Mouse (Mus musculus): Measurements from ENCODE around the gene Catsper1. TPM values are rescaled to one million over a fixed set of nuclear protein-coding genes. Genes with fewer than 3 reads are reported as not detected.

Catsper1 gene
- polyA plus RNA-seq, 1 experiment from 2014 or later, result not detected

DNA sequence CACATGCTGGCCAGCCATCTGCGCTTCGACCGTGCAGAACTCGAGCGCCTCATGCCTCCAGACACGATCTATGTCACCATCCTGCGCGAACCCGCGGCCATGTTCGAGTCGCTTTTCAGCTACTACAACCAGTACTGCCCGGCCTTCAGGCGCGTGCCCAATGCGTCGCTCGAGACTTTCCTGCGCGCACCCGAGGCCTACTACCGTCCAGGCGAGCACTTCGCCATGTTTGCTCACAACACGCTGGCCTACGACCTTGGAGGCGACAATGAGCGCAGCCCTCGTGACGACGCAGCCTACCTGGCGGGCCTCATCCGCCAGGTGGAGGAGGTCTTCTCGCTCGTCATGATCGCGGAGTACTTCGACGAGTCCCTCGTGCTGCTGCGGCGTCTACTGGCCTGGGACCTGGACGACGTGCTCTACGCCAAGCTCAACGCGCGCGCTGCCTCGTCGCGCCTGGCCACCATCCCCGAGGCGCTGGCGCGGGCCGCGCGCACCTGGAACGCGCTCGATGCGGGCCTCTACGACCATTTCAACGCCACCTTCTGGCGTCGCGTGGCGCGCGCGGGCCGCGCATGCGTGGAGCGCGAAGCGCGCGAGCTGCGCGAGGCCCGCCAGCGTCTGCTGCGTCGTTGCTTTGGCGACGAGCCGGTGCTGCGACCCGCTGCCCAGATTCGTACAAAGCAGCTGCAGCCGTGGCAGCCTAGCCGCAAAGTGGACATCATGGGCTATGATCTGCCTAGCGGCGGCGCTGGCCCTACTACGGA is 28.4 kb upstream of the Catsper1 start:
- Histone ChIP-seq H3K36me3 (replicated peaks; ENCODE audit: control insufficient read depth, insufficient read depth) (peaks cover 57% of the 10 kb centered on the region), H3K9ac (no peak overlapping the region), H3K4me3 (replicated peaks; ENCODE audit: low read length) (no peak overlapping the region), H3K4me1 (replicated peaks; ENCODE audit: control insufficient read depth, insufficient read depth, low read length) (no peaks in the 10 kb centered on the region), H3K27ac (no peak overlapping the region), H3K27me3 (ENCODE audit: control insufficient read depth, insufficient read depth, low read length) (no peaks in the 10 kb centered on the region), H3K4me2 (replicated peaks) (0 out of 2 replicates have a peak overlapping the region, but pooled peaks have one; percentile 24), H3K9me3 (ENCODE audit: control insufficient read depth, low read length) (no peaks in the 10 kb centered on the region)
- DNase-seq (ENCODE audit: low spot score) (peak; percentile 24), ATAC-seq (ENCODE audit: low FRiP score) (no peak)
- WGBS, result 45% methylated on average over 98 of the region's 98 CpGs

DNA sequence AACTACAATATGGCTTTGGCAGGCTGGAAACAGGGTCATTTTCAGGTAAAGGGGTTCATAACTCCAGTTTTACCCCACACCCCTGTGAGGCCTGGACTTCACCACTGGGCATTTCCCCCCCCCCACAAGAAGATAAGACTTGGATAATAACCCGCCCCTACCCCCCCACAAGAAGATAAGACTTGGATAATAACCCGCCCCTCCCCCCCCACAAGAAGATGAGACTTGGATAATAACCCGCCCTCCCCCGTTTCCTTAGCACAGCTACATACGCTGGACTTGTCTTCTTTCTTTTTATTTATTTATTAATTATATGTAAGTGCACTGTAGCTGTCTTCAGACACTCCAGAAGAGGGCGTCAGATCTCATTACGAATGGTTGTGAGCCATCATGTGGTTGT is 26.5 kb upstream of the Catsper1 start:
- Histone ChIP-seq H3K27ac (no peak overlapping the region), H3K4me1 (replicated peaks; ENCODE audit: control insufficient read depth, insufficient read depth, low read length) (no peaks in the 10 kb centered on the region), H3K27me3 (ENCODE audit: control insufficient read depth, insufficient read depth, low read length) (no peaks in the 10 kb centered on the region), H3K9me3 (ENCODE audit: control insufficient read depth, low read length) (no peaks in the 10 kb centered on the region), H3K4me2 (replicated peaks) (no peak overlapping the region), H3K4me3 (replicated peaks; ENCODE audit: low read length) (no peak overlapping the region), H3K9ac (no peak overlapping the region), H3K36me3 (replicated peaks; ENCODE audit: control insufficient read depth, insufficient read depth) (peaks cover 39% of the 10 kb centered on the region)
- 85% methylated on average over 7 of the region's 7 CpGs for WGBS
- ATAC-seq (ENCODE audit: low FRiP score) (no peak), DNase-seq (ENCODE audit: low spot score) (no peak)

DNA sequence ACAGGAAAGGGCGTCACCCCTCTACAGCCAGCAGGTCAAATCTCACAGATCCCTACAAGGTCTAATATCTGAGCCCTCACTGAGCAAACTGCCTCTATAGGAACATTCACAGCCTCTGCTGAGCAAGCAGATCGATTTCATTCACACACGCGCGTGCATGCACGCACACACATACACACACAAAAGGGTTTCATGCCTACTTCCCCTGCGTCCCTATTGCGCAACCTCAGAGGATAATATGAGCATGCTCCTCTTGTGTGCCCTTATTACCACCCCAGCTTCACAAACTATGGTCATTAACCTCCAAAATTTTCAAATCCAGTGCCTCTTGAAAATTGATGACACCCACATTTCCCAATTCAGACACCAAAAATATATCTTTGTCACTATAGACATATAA is 22.4 kb upstream of the Catsper1 start:
- Histone ChIP-seq H3K4me3 (replicated peaks; ENCODE audit: low read length) (no peak overlapping the region), H3K9me3 (ENCODE audit: control insufficient read depth, low read length) (peaks cover 5% of the 10 kb centered on the region; the same call in 1 of the 2 replicates), H3K4me2 (replicated peaks) (no peak overlapping the region), H3K36me3 (replicated peaks; ENCODE audit: control insufficient read depth, insufficient read depth) (no peaks in the 10 kb centered on the region), H3K27ac (no peak overlapping the region), H3K27me3 (ENCODE audit: control insufficient read depth, insufficient read depth, low read length) (no peaks in the 10 kb centered on the region), H3K9ac (no peak overlapping the region), H3K4me1 (replicated peaks; ENCODE audit: control insufficient read depth, insufficient read depth, low read length) (no peaks in the 10 kb centered on the region)
- 91% methylated on average over 8 of the region's 8 CpGs for WGBS
- no peak for ATAC-seq (ENCODE audit: low FRiP score)
- no peak for DNase-seq (ENCODE audit: low spot score)

DNA sequence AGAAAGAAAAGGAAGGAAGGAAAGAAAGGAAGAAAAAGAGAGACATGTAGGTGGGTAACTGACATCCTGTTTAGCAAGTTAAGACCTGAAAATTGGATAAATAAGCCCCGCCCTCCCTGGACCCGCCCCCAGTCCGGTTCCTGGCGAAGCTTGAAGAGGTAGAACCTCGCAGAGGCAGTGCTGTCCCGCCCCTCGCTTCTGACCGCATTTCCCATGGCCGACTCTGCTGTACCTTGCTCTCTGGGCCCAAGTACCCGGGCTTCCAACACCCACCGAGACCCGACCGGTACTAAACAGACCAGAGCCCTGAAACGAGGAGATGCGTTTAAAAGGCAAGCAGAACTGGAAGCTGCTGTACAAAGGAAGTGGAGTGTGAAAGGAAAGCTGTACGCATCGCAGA is 11.7 kb upstream of the Catsper1 start:
- Histone ChIP-seq H3K9me3 (ENCODE audit: control insufficient read depth, low read length) (no peaks in the 10 kb centered on the region), H3K4me2 (replicated peaks) (no peak overlapping the region), H3K36me3 (replicated peaks; ENCODE audit: control insufficient read depth, insufficient read depth) (no peaks in the 10 kb centered on the region), H3K9ac (no peak overlapping the region), H3K27ac (no peak overlapping the region), H3K4me1 (replicated peaks; ENCODE audit: control insufficient read depth, insufficient read depth, low read length) (no peaks in the 10 kb centered on the region), H3K27me3 (ENCODE audit: control insufficient read depth, insufficient read depth, low read length) (no peaks in the 10 kb centered on the region), H3K4me3 (replicated peaks; ENCODE audit: low read length) (no peak overlapping the region)
- DNase-seq (ENCODE audit: low spot score), result no peak
- no peak for ATAC-seq (ENCODE audit: low FRiP score)
- 59% methylated on average over 17 of the region's 17 CpGs for WGBS

DNA sequence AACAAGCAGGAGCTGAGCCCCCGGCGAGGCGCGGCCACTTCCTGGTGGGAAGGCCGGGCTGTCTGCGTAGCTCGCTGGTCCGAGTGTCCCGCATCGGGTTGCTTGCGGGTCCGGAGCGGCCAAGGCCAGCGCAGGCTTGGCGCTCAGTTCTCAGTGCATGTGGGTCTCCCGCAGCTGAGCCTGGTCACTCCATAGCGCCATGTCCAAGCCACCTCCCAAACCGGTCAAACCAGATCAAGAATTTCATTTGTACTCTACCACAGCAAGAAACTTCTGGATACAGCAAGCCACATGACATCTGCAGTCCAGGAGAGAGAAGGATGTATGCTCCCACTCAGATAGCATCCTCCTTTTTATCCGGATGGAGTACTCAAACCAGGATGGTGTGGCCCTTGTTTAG is 7.6 kb upstream of the Catsper1 start:
- no peak overlapping the region for H3K4me2 ChIP-seq (replicated peaks)
- no peak for ATAC-seq (ENCODE audit: low FRiP score)
- H3K4me1 ChIP-seq (replicated peaks; ENCODE audit: control insufficient read depth, insufficient read depth, low read length), result no peaks in the 10 kb centered on the region
- H3K9ac ChIP-seq, result no peak overlapping the region
- no peak overlapping the region for H3K4me3 ChIP-seq (replicated peaks; ENCODE audit: low read length)
- DNase-seq (ENCODE audit: low spot score), result no peak
- WGBS, result 79% methylated on average over 19 of the region's 19 CpGs
- no peaks in the 10 kb centered on the region for H3K9me3 ChIP-seq (ENCODE audit: control insufficient read depth, low read length)
- no peaks in the 10 kb centered on the region for H3K36me3 ChIP-seq (replicated peaks; ENCODE audit: control insufficient read depth, insufficient read depth)
- H3K27me3 ChIP-seq (ENCODE audit: control insufficient read depth, insufficient read depth, low read length), result no peaks in the 10 kb centered on the region
- H3K27ac ChIP-seq, result no peak overlapping the region

DNA sequence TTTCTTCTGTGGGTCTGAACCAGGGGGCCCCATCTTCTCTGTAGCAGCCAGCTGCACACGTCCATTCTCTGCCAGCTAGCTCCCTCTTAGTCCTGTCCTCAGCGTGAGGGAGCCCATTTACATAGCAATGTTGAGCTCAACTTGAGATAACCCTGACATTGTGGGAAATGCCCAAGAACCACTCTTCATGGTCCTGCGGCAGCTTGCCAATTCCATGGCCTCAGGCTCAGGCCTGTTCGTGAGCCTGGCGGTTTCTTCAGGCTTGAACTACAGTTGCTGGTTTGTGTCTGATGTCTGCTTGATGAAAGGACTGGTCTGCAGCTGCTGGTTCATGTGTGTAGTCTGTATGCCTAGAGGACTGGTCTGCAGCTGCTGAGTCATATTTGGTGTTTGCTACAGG is 800 bp upstream of the Catsper1 start:
- no peaks in the 10 kb centered on the region for H3K9me3 ChIP-seq (ENCODE audit: control insufficient read depth, low read length)
- ATAC-seq (ENCODE audit: low FRiP score), result no peak
- H3K4me3 ChIP-seq (replicated peaks; ENCODE audit: low read length), result no peak overlapping the region
- H3K4me2 ChIP-seq (replicated peaks), result no peak overlapping the region
- no peak overlapping the region for H3K9ac ChIP-seq
- H3K36me3 ChIP-seq (replicated peaks; ENCODE audit: control insufficient read depth, insufficient read depth), result no peaks in the 10 kb centered on the region
- no peaks in the 10 kb centered on the region for H3K4me1 ChIP-seq (replicated peaks; ENCODE audit: control insufficient read depth, insufficient read depth, low read length)
- H3K27ac ChIP-seq, result no peak overlapping the region
- DNase-seq (ENCODE audit: low spot score), result no peak
- 83% methylated on average over 5 of the region's 5 CpGs for WGBS
- H3K27me3 ChIP-seq (ENCODE audit: control insufficient read depth, insufficient read depth, low read length), result no peaks in the 10 kb centered on the region

DNA sequence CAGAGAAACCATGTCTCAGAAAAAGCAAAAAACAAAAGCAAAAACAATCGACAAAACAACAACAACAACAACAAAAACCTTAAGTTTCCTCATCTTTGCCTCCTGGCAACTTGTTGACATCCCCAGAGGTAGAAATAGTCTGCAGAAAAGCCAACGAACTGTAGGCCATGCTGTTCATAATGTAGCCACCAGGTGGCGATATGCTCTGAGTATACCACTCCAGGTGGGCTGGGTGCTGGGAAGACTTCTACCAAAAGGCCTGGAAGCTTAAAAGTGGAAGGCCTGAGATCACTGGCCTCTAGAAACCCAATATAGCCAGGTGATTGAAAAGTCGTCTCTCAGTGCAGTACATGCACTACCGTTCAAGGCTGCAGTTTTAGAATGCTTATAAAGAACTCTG is 2.4 kb downstream of the Catsper1 start:
- ATAC-seq (ENCODE audit: low FRiP score) (no peak), DNase-seq (ENCODE audit: low spot score) (peak; percentile 71)
- 27% methylated on average over 5 of the region's 5 CpGs for WGBS
- Histone ChIP-seq H3K9me3 (ENCODE audit: control insufficient read depth, low read length) (no peaks in the 10 kb centered on the region), H3K27ac (no peak overlapping the region), H3K36me3 (replicated peaks; ENCODE audit: control insufficient read depth, insufficient read depth) (no peaks in the 10 kb centered on the region), H3K4me2 (replicated peaks) (no peak overlapping the region), H3K4me3 (replicated peaks; ENCODE audit: low read length) (no peak overlapping the region), H3K9ac (no peak overlapping the region), H3K4me1 (replicated peaks; ENCODE audit: control insufficient read depth, insufficient read depth, low read length) (no peaks in the 10 kb centered on the region), H3K27me3 (ENCODE audit: control insufficient read depth, insufficient read depth, low read length) (no peaks in the 10 kb centered on the region)

DNA sequence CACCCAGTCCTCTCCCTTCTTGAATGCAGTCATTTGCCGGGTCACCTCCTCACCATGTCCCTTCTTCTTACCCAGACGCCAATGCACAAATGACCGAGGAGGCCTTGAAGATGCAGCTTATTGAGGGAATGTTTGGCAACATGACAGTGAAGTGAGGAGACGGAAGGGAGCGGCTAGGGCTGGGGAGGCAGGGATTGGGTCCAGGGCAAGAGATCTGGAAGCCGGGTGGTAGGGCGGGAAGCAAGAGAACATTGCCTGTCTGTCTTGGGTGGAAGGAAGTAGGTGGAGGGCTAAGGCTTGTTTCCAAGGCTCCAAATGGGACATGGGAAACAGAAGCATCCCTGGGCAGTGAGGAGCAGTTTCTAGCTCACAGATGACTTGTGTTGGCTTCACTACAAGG is 5.8 kb downstream of the Catsper1 start:
- no peak for DNase-seq (ENCODE audit: low spot score)

DNA sequence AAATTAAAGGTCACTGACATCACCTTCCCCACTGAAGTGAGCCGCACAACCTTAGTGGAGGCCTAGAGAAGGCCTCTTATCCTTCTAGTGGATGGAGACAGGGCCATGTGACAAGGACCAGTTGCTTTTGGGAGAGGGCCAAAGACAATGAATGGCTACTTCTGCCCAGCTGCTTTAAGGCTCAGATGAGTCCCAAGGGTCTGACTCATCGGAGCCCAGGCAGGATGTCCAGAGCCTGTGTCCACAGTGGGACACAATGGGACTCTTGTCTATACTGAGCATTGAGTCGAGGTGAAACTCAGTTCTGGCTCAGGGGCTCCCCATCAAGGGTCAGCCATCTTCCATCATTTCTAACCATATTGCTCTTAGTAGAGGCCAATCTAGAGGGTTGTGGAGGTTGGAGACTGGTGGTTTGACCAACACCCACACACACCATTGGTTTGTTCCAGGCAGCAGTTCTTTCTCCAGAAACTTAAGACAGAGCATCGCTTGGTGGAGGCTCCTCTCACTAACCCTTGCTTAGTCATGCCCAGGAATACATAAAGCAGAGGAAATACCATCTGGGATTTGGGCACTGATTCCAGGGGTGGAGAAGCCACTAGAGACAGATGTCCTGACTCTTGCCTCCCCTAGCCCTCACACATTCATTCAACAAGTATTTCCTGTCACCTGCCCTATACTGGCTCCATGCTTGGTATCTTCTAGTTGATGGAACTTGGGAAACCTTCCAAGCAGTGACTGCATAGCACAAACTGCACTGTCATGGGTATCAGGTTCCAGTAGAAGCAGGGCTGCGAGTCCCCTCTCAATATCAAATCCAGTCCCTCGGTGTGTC is 10.0 kb downstream of the Catsper1 start:
- Histone ChIP-seq H3K36me3 (replicated peaks; ENCODE audit: control insufficient read depth, insufficient read depth) (no peaks in the 10 kb centered on the region), H3K4me1 (replicated peaks; ENCODE audit: control insufficient read depth, insufficient read depth, low read length) (peaks cover 6% of the 10 kb centered on the region; the same call in 1 of the 2 replicates), H3K4me3 (replicated peaks; ENCODE audit: low read length) (no peak overlapping the region), H3K27me3 (ENCODE audit: control insufficient read depth, insufficient read depth, low read length) (no peaks in the 10 kb centered on the region), H3K27ac (no peak overlapping the region), H3K9me3 (ENCODE audit: control insufficient read depth, low read length) (no peaks in the 10 kb centered on the region), H3K9ac (no peak overlapping the region), H3K4me2 (replicated peaks) (no peak overlapping the region)
- no peak for ATAC-seq (ENCODE audit: low FRiP score)
- 85% methylated on average over 6 of the region's 6 CpGs for whole genome bisulfite sequencing
- no peak for DNase-seq (ENCODE audit: low spot score)

More for the DNA sequence above, 5.8 kb downstream of the Catsper1 start:
- Histone ChIP-seq H3K9ac (no peak overlapping the region), H3K36me3 (replicated peaks; ENCODE audit: control insufficient read depth, insufficient read depth) (no peaks in the 10 kb centered on the region), H3K27me3 (ENCODE audit: control insufficient read depth, insufficient read depth, low read length) (no peaks in the 10 kb centered on the region), H3K4me3 (replicated peaks; ENCODE audit: low read length) (no peak overlapping the region), H3K4me2 (replicated peaks) (no peak overlapping the region), H3K9me3 (ENCODE audit: control insufficient read depth, low read length) (no peaks in the 10 kb centered on the region), H3K4me1 (replicated peaks; ENCODE audit: control insufficient read depth, insufficient read depth, low read length) (no peaks in the 10 kb centered on the region), H3K27ac (no peak overlapping the region)
- 92% methylated on average over 7 of the region's 7 CpGs for WGBS
- no peak for ATAC-seq (ENCODE audit: low FRiP score)
